Mouse (Mus musculus) left cerebral cortex, postnatal 14 days (tissue): ENCODE data around the gene Gpr107. TPM values are rescaled to one million over a fixed set of nuclear protein-coding genes. Genes with fewer than 3 reads are reported as not detected.
"Not testable (repeated sequence)": the region's sequence is repeated elsewhere in the genome, so short reads cannot be mapped to it uniquely, and the experiment has no call there.

Source experiments
- DNase-seq, 2 experiments: peaks; one replicate each; pipeline ENCODE4 v3.0.0; 2021 to 2022; ENCODE audit warnings: low spot score in 2 of 2, mixed read lengths in 1 of 2
- intact Hi-C: fragments of 180-260 bp; cut with DNase I; formaldehyde crosslinking; loops from one replicate; pipeline ENCODE4 v1.15.1; 2025
- total RNA-seq, 2 experiments: library from RNA; stranded (reverse); gene quantifications; 2 replicates each; pipeline ENCODE4 v1.2.3; 2021

The Gpr107 gene
- total RNA-seq, 2 experiments from 2014 or later, result 51.1 to 52.3 TPM

DNA sequence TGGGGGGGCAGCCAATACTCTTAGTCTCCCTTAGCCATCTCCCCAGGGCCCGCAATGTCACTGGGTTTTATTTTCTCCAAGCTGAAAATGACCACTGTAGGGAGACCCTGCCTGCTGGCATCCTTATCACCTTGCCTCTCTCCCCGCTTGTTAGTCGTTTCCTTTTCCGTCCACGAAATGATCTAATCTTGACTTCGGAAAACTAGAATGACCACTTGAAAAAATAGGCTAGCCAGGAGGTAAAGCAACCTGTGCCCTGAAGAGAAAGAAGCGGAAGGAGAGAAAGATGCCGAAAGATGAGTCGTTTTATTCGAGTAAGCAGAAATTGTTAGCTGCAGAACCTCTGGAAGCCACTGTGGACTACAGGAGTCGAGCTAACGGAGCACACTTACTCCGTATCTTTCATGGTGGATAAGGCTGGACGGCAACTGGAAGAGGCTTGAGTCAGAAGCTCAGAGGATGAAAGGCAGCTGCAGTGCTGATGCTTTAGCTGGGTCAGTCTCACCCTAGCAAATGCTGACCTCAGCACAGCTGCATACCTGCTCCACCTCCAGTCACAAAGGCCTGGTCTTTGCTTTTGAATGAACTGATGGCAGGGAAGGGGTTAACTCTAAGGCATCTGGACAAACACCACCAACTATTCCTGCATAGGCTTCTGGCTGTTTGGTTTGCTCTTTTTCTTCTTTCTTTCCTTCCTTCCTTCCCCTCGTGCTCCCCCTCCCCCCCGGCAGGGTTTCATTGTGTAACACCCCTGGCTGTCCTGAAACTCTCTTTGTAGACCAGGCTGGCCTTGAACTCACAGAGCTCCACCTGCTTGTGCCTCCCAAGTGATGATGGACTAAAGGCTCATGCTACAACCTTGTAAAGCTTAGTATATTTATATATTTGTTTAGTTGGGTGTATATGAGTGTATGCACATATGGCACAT, 8.1 kb upstream of the Gpr107 start:
- no peak for DNase-seq
- intact Hi-C loops, result loop anchor here (5.0 kb wide), 1 partner anchor 122 kb away; no protein-coding TSS in a partner anchor

DNA sequence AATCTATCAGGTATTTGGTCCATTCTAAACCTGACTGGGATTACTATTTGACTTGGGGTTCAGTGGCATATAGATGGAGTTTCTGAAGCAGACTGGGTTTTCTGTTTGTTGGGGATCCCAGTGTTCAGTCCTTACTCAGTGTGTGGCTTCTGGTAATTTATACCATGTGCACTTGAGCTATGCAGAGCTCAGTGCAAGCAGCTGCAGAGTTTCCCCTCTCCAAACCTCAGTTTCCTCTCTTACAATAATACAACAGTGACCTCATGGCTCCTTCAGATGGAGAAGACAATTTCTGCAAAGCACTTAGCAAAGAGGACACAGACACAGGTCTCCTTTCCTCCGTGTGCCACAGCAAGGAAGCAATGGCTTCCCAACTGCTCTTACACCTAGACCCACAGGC, 7.2 kb upstream of the Gpr107 start:
- intact Hi-C loops, result loop anchor here (5.0 kb wide), 1 partner anchor 123 kb away; no protein-coding TSS in a partner anchor
- DNase-seq, result no peak

DNA sequence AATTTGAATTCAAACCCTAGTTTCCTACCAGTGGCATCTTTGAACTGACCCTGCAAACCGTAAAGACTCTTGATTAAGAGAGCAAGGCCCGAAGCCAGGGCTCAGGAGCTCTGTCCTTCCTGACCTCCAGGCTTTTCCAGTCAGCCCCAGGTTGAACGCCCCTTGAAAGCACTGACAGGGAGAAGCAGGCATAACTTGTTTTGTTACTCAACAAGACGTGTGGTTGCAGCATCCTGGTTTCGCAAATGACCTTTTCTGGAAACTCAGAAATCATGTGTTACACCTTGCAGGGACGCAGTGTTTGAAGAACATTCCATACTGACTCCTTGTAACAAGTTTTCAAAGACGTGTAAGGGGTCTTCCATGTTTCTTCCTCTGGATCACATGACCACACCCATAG, 5.1 kb upstream of the Gpr107 start:
- intact Hi-C loops, result no loop called here
- DNase-seq, result no peak

DNA sequence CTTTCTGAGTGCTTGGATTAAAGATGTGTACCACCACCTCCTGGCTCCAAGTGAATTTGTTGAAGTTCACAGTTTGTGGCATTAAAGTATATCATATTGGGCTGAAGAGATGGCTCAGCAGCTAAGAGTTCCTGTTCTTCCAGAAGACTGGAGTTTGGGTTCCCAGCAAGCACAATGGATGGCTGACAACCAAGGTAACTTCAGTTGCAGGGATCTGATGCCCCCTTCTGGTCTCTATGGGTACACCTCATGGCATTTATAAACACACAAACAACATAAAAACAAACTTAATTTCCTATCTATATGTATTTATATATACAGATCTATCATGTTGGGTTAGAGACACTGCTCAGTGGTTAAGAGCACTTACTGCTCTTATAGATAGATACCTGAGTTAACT, 1.4 kb upstream of the Gpr107 start:
- no peak for DNase-seq
- intact Hi-C loops, result no loop called here

DNA sequence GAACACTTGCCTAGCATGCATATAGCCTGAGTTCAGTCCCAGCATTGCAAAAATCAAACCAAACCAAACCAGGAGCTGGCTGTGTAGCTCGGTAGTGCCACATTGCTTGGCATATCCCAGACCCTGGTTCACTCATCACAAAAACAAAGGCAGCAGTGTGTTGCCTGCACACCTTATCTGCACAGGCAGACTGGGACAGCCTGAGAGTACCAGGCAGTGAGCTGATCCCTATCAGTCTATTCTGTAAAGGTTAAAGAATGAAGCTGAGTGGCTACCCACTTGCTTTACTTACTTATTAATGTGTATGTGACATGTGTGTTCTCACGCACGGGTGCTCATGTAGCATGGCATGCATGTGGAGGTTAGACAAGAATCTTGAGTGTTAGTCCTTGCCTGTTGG, 4.7 kb downstream of the Gpr107 start:
- intact Hi-C loops, result no loop called here
- DNase-seq, result no peak

DNA sequence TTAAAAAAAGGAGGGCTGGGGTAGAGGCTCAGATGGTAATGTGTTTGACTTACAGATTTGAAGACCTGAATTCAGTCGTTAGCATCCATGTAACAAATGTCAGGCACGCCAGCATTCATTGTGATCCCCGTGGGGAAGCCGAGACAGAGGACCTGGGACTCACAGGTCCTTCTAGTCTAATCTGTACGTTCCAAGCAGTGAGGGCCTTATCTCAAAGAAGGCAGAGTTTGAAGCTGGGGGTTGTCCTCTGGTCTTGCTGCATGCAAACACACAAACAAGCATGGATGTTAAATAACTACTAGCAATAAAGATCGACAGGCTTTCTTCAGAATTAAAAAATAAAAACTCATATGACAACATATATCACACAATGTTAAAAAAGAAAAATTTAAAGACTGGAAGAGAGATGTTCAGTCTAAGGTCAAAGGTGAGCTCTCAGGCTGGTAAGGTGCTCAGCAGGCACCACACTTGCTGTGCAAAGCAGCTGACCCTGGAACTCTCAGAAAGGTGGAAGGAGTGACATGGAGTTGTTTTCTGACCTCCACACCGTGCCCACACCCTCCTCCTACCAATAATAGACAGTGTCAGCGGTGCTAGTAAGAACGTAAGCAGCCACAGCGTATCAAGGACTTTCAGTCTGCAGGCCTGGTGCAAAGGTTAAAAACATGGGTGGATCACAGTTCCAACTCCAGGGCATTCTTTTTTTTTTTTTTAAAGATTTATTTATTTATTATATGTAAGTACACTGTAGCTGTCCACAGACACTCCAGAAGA, 8.2 kb downstream of the Gpr107 start:
- DNase-seq, result no peak
- intact Hi-C loops, result no loop called here

DNA sequence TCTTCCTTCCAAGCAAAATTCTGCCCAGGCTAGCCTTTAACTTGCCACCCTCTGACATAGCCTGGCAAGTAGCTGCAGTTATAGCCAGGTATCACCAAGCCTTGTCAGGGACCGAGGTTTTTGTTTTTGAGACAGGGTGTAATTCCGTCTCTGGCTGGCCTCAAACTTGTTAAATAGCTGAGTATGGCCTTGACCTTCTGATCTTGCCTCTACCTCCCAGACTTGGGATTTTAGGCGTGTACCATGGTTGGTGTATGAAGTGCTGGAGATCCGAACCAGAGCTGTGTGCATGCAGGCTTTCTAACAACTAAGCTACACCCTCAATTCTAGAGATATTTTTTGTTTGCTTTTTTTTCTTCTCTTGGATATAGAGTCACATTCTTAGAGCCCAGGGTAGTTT, 9.5 kb downstream of the Gpr107 start:
- intact Hi-C loops, result no loop called here
- DNase-seq, result no peak

DNA sequence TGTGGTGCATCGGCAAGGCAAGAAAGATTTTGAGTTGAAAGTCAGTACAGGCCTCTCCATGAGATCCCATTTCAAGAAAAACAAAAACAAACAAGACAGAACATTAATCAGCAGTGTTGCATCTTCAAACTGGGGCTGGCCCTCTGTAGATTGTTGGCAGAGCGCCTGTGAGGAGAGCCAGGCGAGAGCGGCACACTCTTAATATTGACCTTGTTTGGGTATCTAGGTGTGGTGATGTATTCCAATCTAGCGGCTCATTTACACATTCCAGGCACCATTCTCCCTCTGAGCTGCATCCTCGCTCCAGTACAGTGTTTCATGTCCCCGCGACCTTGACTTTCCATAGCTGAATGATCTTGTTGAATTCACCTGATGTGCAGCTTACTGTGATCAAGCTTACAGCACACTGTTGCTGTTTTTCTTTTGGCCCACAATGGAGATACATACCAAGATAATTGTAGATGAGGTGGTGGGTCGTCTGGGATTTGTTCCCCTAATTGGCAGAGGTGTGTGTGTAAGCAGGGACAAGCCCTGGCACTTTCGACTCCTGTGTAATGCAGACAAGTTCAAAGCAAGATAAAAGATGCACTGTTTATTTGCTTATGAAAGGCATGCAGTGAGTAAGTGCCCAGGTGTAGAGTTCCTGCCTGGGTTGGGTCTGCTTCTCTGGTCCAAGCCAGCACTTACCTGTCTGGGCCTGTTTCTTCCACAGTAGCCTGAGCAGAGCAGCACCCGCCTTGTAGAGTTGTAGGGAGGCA, 11.4 kb downstream of the Gpr107 start:
- no peak for DNase-seq
- intact Hi-C loops, result no loop called here

DNA sequence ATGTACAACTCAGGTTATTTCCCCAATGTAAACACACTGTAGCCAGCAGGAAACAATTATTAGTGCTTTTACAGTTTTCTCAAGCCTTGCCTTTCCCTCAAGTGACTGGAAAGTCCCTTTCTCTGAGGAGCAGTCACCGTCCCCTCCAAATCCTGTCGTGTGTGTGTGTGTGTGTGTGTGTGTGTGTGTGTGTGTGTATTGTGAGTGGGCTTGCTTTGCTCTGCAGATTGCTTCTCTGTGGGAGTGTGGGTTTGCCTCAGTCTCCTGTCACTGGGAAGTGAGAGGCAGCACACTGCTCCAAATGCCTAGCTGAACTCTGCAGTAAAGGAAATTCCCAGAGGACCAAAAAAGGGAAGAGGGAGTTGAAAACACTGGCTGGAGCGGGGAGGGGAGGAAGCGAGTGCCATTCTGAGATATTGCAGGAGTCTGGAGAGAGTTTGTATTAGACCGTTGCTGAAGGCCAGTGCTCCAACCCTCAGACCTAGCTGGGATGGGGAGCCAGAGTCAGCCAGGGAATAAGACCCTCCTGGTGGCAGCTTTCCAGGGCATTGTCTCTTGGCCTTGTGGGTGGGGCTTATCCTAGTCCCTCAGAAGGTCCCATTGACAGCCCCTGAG, 12.8 kb downstream of the Gpr107 start:
- intact Hi-C loops, result no loop called here
- DNase-seq, result peak; percentile 26 to 28

DNA sequence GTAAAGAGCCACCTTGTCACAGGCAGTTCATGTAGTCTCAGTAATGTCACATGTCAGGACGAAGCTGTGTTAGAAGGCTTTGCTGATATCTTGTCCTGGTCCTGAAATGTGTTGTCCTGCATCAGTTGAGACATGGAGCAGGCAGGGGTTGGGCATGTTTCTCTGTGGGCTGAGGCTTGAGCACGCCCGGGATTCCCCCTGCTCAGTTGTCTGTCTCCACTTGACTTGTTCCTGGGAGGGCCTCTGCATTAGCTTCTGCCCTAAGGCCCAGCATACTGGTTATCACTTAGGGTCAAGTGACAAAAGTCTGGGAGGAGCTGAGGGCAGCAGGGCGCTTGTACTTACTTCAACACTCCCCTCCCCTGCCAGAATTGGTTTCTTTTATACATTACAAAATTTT, 13.4 kb downstream of the Gpr107 start:
- DNase-seq, result no peak
- intact Hi-C loops, result no loop called here

DNA sequence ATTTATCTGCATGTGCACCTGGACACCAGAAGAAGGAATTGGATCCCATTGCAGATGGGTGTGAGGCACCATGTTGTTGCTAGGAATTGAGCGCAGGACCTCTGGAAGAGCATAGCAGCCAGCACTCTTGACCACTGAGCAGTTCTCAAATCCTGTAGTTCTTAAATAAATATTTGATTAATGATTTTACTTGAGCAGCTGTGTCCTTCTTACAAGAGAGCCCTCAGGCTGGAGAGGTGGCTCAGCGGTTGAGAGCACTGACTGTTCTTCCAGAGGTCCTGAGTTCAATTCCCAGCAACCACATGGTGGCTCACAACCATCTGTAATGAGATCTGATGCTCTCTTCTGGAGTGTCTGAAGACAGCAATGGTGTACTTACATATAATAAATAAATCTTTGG, 15.5 kb downstream of the Gpr107 start:
- DNase-seq, intact Hi-C loops: not testable (repeated sequence)

DNA sequence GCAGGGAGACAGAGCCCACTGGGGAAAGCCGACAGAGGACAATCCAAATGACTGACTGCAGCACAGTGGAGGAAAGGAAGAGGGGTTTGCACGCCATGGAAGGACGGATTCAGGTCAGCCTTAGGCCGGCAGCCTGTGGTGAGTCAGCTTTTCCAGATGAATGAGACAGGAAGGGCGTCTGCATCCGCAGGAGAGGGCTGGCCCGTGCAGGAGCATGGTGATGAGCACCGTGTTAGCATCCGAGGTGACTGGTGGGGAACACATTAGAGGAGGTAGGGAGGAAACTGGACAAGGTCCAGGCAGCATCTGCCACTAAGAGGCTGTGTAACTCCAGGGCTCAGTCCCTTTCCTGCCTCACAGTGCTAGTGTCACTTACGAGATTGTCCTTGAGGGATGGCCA, 16.9 kb downstream of the Gpr107 start:
- no peak for DNase-seq
- intact Hi-C loops, result no loop called here

DNA sequence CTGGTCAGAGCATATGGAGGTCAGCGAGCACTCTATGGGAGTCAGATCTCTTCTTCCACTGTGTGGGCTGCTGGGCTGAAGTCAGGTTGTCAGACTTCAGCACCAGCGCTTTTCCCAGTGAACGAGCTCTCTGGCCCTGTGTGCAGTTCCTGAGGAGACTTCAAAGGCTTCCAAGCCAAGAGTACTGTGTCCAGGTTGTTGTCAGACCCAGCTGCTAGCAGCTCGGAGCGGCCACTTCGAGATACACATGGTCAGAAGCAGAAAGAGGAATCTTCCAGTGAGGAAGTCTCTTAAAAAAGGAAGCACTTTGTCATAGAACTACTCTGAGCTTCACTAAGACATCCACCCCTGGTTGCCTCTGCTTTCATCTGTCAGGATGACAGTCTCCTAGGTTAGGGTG, 18.0 kb downstream of the Gpr107 start:
- DNase-seq, result no peak
- intact Hi-C loops, result no loop called here

DNA sequence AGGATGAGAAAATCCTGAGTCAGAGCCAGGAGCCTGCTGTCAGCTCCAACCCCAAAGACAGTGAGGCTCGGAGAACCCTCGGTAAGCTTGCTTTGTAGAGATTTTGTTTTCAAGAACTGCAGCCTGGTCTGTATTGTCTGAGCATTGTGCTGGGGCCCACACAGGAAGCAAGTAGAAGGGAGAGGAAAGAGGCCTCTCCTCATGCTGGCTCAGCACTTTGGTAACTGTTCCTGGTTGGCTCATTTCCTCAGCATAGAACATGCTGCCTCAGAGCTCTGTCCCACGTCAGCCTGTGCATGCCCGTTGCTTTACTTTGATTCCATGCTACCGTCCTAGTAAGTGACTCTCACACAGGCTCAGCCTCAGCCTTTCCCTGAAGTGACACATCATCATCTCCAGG, 19.9 kb downstream of the Gpr107 start:
- intact Hi-C loops, result no loop called here
- DNase-seq, result peak; percentile 21 to 33

DNA sequence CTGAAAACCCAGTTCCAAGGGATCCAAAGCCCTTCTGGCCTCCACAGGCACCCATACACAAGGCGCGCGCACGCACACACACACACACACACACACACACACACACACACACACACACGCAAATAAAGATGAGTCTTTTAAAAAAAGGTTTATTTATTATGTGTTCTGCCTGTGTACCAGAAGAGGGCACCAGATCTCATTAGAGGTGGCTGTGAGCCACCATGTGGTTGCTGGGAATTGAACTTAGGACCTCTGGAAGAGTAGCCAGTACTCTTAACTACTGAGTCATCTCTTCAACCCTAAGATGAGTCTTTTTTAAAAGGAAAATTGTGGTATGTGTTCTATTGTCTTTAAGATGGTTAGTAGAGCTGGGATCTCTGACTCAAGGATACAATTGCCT, 20.4 kb downstream of the Gpr107 start:
- DNase-seq, result no peak
- intact Hi-C loops, result no loop called here

DNA sequence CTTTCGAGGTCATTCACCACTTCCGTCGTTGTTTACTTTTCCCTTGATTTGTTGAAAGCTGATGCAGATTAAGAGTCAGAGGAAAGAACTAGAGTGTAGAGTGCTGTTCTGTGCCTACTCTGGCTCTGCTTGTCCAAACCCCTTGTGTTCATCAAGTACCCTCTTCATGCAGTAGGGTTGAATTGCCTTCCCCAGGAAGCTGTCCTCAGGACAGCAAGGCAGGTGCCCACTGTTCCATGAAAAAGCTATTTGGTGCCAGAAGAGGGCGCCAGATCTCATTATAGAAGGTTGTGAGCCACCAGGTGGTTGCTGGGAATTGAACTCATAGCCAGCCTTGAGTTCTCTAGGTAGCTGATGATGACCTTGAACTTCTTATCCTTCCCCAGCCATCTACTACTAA, 21.2 kb downstream of the Gpr107 start:
- no peak for DNase-seq
- intact Hi-C loops, result no loop called here

DNA sequence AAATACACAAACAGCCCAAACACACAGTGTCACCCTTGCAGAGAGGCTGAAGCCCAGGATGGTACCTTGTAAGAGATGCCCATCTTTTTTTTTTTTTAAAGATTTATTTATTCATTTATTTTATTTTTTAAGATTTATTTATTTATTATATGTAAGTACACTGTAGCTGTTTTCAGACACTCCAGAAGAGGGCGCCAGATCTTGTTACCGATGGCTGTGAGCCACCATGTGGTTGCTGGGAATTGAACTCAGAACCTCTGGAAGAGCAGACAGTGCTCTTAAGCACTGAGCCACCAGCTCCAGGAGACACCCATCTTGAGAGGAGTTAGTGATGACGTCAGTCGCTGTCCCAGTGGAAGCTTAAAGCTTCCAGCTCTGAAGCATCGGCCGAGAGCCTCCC, 26.5 kb downstream of the Gpr107 start:
- DNase-seq, intact Hi-C loops: not testable (repeated sequence)

DNA sequence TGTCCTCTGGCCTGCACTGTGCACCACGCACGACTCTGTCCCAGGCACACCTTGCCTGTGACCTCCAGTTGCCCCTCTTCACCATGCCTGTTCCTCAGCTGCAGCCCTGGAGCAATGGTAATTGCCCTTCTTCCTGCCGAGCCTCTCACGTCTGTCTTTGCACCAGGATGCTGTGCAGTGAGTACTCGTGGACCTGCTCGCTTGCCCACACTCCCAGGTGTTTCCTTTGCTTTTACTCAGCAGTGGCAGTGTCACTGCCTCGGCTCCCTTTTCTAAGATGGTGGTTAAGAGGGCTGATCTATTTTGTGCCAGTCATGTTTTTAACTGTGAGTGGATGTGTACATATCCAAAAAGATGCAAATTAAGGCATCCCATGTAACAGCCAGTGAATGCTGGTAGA, 27.4 kb downstream of the Gpr107 start:
- intact Hi-C loops, result no loop called here
- DNase-seq, result no peak

DNA sequence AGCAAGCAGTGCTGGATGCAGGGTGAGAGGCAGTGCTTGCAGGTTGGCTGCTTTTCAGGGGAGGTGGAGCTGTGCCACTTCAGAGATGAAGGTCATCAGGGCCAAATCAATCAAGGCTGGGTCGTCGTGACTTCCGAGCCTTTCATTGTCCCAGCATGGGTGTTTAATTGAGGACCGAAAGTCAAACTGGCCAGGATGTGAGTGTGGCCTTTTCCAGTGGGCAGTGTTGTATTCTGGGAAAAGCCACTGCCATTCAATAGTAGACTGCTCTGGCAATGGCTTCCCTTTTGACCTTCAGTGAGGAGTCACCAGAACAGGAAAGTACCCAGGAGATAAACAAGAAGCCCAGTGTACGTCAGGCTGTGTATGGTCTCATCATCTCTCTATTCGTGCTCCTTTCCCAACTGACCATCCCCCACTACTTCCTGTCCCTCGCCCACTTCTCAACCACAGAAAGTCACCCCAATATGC, 28.0 kb downstream of the Gpr107 start:
- DNase-seq, result no peak
- intact Hi-C loops, result no loop called here
